Mouse (Mus musculus): ENCODE measurements around the gene Gm40193. TPM values are rescaled to one million over a fixed set of nuclear protein-coding genes. Genes with fewer than 3 reads are reported as not detected.

Gene Gm40193
- polyA plus RNA-seq, 2 experiments: not detected

DNA sequence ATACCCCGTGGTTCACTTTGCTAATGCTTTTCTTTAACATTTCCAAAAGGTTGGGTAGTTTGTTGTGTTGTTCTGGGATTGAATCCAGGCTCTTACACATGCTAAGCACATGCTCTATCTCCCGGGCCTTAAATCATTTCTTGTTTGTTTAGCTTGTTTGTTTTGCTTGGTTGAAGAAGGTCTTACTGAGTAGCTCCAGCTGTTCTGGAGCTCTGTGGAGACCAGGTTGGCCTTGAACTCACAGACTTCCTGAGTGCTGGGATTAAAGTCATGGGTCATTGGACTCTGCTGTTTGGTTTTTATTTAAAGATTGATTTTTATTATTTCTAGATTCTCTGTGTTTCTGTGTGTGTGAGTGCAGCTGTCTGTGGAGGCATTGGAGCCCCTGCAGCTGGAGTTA lies 47.2 kb downstream of the Gm40193 start:
- no peaks in the 10 kb centered on the region for H3K4me1 ChIP-seq (replicated peaks; ENCODE audit: control insufficient read depth in 2 of 2, insufficient read depth in 2 of 2, low read length in 1 of 2)

More for the DNA sequence above, 47.2 kb downstream of the Gm40193 start:
- Histone ChIP-seq H3K9me3 (ENCODE audit: control insufficient read depth, low read length) (no peaks in the 10 kb centered on the region), H3K27ac (no peak overlapping the region), H3K9ac (replicated peaks) (no peak overlapping the region), H3K36me3 (replicated peaks; ENCODE audit: control insufficient read depth, insufficient read depth, low read depth) (no peaks in the 10 kb centered on the region), H3K4me3 (ENCODE audit: insufficient read depth in 1 of 2, low read depth in 2 of 2, low read length in 2 of 2) (no peak overlapping the region), H3K4me2 (ENCODE audit: low read depth) (no peak overlapping the region), H3K27me3 (ENCODE audit: control insufficient read depth, insufficient read depth, low read length) (no peaks in the 10 kb centered on the region)
- whole genome bisulfite sequencing (ENCODE audit: insufficient replicate concordance): 40% methylated on average over 2 of the region's 2 CpGs
- DNase-seq (ENCODE audit: low read depth in 3 of 3, low spot score in 3 of 3) (no peak), ATAC-seq (ENCODE audit: insufficient read depth) (no peak)
- no peak for TF ChIP-seq EP300 (IDR thresholded peaks at IDR 0.05; ENCODE audit: low read depth)
- TF ChIP-seq CTCF (IDR thresholded peaks at IDR 0.05; ENCODE audit: low read depth): no peak

Other genes starting within 250 kb of the Gm40193 start
- 0.05 and 0.06 TPM in 2 replicates for gene Alox12e, start 210.3 kb downstream of the Gm40193 start, polyA plus RNA-seq (2012; rRNA removed)
- 0.10 TPM in 1 of 2 replicates, not detected in the other for gene Alox12e, start 210.3 kb downstream of the Gm40193 start, polyA plus RNA-seq (2014; fragmentation: Nextera tagmentation; extraction: Ambion mirVana)
- gene Alox15, start 180.9 kb downstream of the Gm40193 start, polyA plus RNA-seq (2012; rRNA removed): 0.78 and 1.3 TPM in 2 replicates
- gene Alox15, start 180.9 kb downstream of the Gm40193 start, polyA plus RNA-seq (2014; fragmentation: Nextera tagmentation; extraction: Ambion mirVana): 0.66 and 0.91 TPM in 2 replicates
- gene Pelp1, start 122.9 kb downstream of the Gm40193 start, polyA plus RNA-seq (2012; rRNA removed): 9.6 and 9.8 TPM in 2 replicates
- 12.1 and 13.8 TPM in 2 replicates for gene Pelp1, start 122.9 kb downstream of the Gm40193 start, polyA plus RNA-seq (2014; fragmentation: Nextera tagmentation; extraction: Ambion mirVana)
- gene Arrb2, start 100.3 kb downstream of the Gm40193 start, polyA plus RNA-seq (2012; rRNA removed): 17.8 and 19.4 TPM in 2 replicates
- 9.8 and 11.0 TPM in 2 replicates for gene Arrb2, start 100.3 kb downstream of the Gm40193 start, polyA plus RNA-seq (2014; fragmentation: Nextera tagmentation; extraction: Ambion mirVana)
- gene Med11, start 81.0 kb downstream of the Gm40193 start, polyA plus RNA-seq (2012; rRNA removed): 11.9 and 12.8 TPM in 2 replicates
- 17.0 and 20.0 TPM in 2 replicates for gene Med11, start 81.0 kb downstream of the Gm40193 start, polyA plus RNA-seq (2014; fragmentation: Nextera tagmentation; extraction: Ambion mirVana)
- 0.28 and 0.31 TPM in 2 replicates for gene Zmynd15, start 73.5 kb downstream of the Gm40193 start, polyA plus RNA-seq (2012; rRNA removed)
- gene Zmynd15, start 73.5 kb downstream of the Gm40193 start, polyA plus RNA-seq (2014; fragmentation: Nextera tagmentation; extraction: Ambion mirVana): 0.10 and 0.29 TPM in 2 replicates
- 0.94 and 1.1 TPM in 2 replicates for gene Cxcl16, start 73.0 kb downstream of the Gm40193 start, polyA plus RNA-seq (2012; rRNA removed)
- 0.79 and 1.5 TPM in 2 replicates for gene Cxcl16, start 73.0 kb downstream of the Gm40193 start, polyA plus RNA-seq (2014; fragmentation: Nextera tagmentation; extraction: Ambion mirVana)
- gene Tm4sf5, start 27.7 kb downstream of the Gm40193 start, polyA plus RNA-seq (2012; rRNA removed): 0.90 and 1.4 TPM in 2 replicates
- gene Tm4sf5, start 27.7 kb downstream of the Gm40193 start, polyA plus RNA-seq (2014; fragmentation: Nextera tagmentation; extraction: Ambion mirVana): 2.1 and 2.4 TPM in 2 replicates
- 0.23 TPM in 1 of 2 replicates, not detected in the other for gene Vmo1, start 18.3 kb downstream of the Gm40193 start, polyA plus RNA-seq (2012; rRNA removed)
- gene Vmo1, start 18.3 kb downstream of the Gm40193 start, polyA plus RNA-seq (2014; fragmentation: Nextera tagmentation; extraction: Ambion mirVana): 0.21 and 0.51 TPM in 2 replicates
- 11.2 and 15.7 TPM in 2 replicates for gene Gltpd2, start 13.7 kb downstream of the Gm40193 start, polyA plus RNA-seq (2012; rRNA removed)
- 18.4 and 20.3 TPM in 2 replicates for gene Gltpd2, start 13.7 kb downstream of the Gm40193 start, polyA plus RNA-seq (2014; fragmentation: Nextera tagmentation; extraction: Ambion mirVana)
- gene Psmb6, start 7.6 kb downstream of the Gm40193 start, polyA plus RNA-seq (2012; rRNA removed): 155 and 171 TPM in 2 replicates
- 345 and 363 TPM in 2 replicates for gene Psmb6, start 7.6 kb downstream of the Gm40193 start, polyA plus RNA-seq (2014; fragmentation: Nextera tagmentation; extraction: Ambion mirVana)
- gene Pld2, start 7.1 kb upstream of the Gm40193 start, polyA plus RNA-seq (2012; rRNA removed): 1.9 and 2.6 TPM in 2 replicates
- 1.3 and 1.5 TPM in 2 replicates for gene Pld2, start 7.1 kb upstream of the Gm40193 start, polyA plus RNA-seq (2014; fragmentation: Nextera tagmentation; extraction: Ambion mirVana)
- gene Mink1, start 29.9 kb upstream of the Gm40193 start, polyA plus RNA-seq (2012; rRNA removed): 13.7 and 14.1 TPM in 2 replicates
- gene Mink1, start 29.9 kb upstream of the Gm40193 start, polyA plus RNA-seq (2014; fragmentation: Nextera tagmentation; extraction: Ambion mirVana): 3.7 and 5.0 TPM in 2 replicates
- gene 4930544D05Rik, start 82.9 kb upstream of the Gm40193 start, polyA plus RNA-seq (2012; rRNA removed): not detected in 2 replicates
- not detected in 2 replicates for gene 4930544D05Rik, start 82.9 kb upstream of the Gm40193 start, polyA plus RNA-seq (2014; fragmentation: Nextera tagmentation; extraction: Ambion mirVana)
- not detected in 2 replicates for gene Chrne, start 86.3 kb upstream of the Gm40193 start, polyA plus RNA-seq (2012; rRNA removed)
- gene Chrne, start 86.3 kb upstream of the Gm40193 start, polyA plus RNA-seq (2014; fragmentation: Nextera tagmentation; extraction: Ambion mirVana): not detected in 2 replicates
- gene Gp1ba, start 106.2 kb upstream of the Gm40193 start, polyA plus RNA-seq (2012; rRNA removed): 4.5 TPM in 2 replicates
- 7.6 and 9.1 TPM in 2 replicates for gene Gp1ba, start 106.2 kb upstream of the Gm40193 start, polyA plus RNA-seq (2014; fragmentation: Nextera tagmentation; extraction: Ambion mirVana)
- 47.7 and 48.4 TPM in 2 replicates for gene Rnf167, start 114.3 kb upstream of the Gm40193 start, polyA plus RNA-seq (2012; rRNA removed)
- gene Rnf167, start 114.3 kb upstream of the Gm40193 start, polyA plus RNA-seq (2014; fragmentation: Nextera tagmentation; extraction: Ambion mirVana): 56.0 and 66.9 TPM in 2 replicates
- gene Slc25a11, start 114.5 kb upstream of the Gm40193 start, polyA plus RNA-seq (2012; rRNA removed): 39.0 and 43.9 TPM in 2 replicates
- gene Slc25a11, start 114.5 kb upstream of the Gm40193 start, polyA plus RNA-seq (2014; fragmentation: Nextera tagmentation; extraction: Ambion mirVana): 60.8 and 67.8 TPM in 2 replicates
- 421 and 438 TPM in 2 replicates for gene Pfn1, start 121.7 kb upstream of the Gm40193 start, polyA plus RNA-seq (2012; rRNA removed)
- 957 and 1,007 TPM in 2 replicates for gene Pfn1, start 121.7 kb upstream of the Gm40193 start, polyA plus RNA-seq (2014; fragmentation: Nextera tagmentation; extraction: Ambion mirVana)
- gene Eno3, start 124.3 kb upstream of the Gm40193 start, polyA plus RNA-seq (2012; rRNA removed): 3.4 and 3.7 TPM in 2 replicates
- gene Eno3, start 124.3 kb upstream of the Gm40193 start, polyA plus RNA-seq (2014; fragmentation: Nextera tagmentation; extraction: Ambion mirVana): 3.6 and 3.9 TPM in 2 replicates
- gene Spag7, start 136.5 kb upstream of the Gm40193 start, polyA plus RNA-seq (2012; rRNA removed): 24.6 and 42.0 TPM in 2 replicates
- 27.4 and 29.6 TPM in 2 replicates for gene Spag7, start 136.5 kb upstream of the Gm40193 start, polyA plus RNA-seq (2014; fragmentation: Nextera tagmentation; extraction: Ambion mirVana)
- gene Camta2, start 155.2 kb upstream of the Gm40193 start, polyA plus RNA-seq (2012; rRNA removed): 2.7 and 3.1 TPM in 2 replicates
- 2.1 and 2.5 TPM in 2 replicates for gene Camta2, start 155.2 kb upstream of the Gm40193 start, polyA plus RNA-seq (2014; fragmentation: Nextera tagmentation; extraction: Ambion mirVana)
- gene Inca1, start 167.2 kb upstream of the Gm40193 start, polyA plus RNA-seq (2012; rRNA removed): 0.63 and 1.2 TPM in 2 replicates
- gene Inca1, start 167.2 kb upstream of the Gm40193 start, polyA plus RNA-seq (2014; fragmentation: Nextera tagmentation; extraction: Ambion mirVana): 0.71 and 1.4 TPM in 2 replicates
- gene Kif1c, start 167.6 kb upstream of the Gm40193 start, polyA plus RNA-seq (2012; rRNA removed): 4.6 and 5.9 TPM in 2 replicates
- gene Kif1c, start 167.6 kb upstream of the Gm40193 start, polyA plus RNA-seq (2014; fragmentation: Nextera tagmentation; extraction: Ambion mirVana): 2.2 and 2.9 TPM in 2 replicates
- gene Zfp3, start 231.3 kb upstream of the Gm40193 start, polyA plus RNA-seq (2012; rRNA removed): 0.38 and 0.64 TPM in 2 replicates
- gene Zfp3, start 231.3 kb upstream of the Gm40193 start, polyA plus RNA-seq (2014; fragmentation: Nextera tagmentation; extraction: Ambion mirVana): 0.85 and 1.1 TPM in 2 replicates

All from liver, embryonic 14.5 days (tissue).